In genomic region chr4:33249716-33250230, GRCm38 (mm10) we compare ENCODE assay signal across 15 mouse cellular contexts. TPM values are rescaled to one million over a fixed set of nuclear protein-coding genes. Genes with fewer than 3 reads are reported as not detected.
DNase-seq lines count a peak whose midpoint lies in the region; ATAC-seq lines count a peak whose summit lies in the region.
"Had no signal": no experiment of that assay in that cellular context is flagged by ENCODE, and none has a peak within 500 bp of the region (broad histone marks: within the 10 kb centered on the region; RNA-seq: fewer than 3 reads in every experiment).

No protein-coding gene starts in this region.

- peak overlapping the region; percentile 100 for H3K27ac ChIP-seq in forebrain, embryonic 10.5 days
- no peak overlapping the region for H3K27ac ChIP-seq in forebrain, embryonic 16.5 days (ENCODE audit: low read length)
- no peak overlapping the region for H3K27ac ChIP-seq in hindbrain, embryonic 11.5 days (ENCODE audit: low read depth, low read length)
- no peak overlapping the region for H3K27ac ChIP-seq in hindbrain, embryonic 16.5 days (ENCODE audit: low read depth, low read length)
- peak overlapping the region; percentile 99; the same call in 1 of the 2 replicates for H3K27ac ChIP-seq in hindbrain, embryonic 15.5 days (replicated peaks)

- DNase-seq in forebrain, embryonic 10.5 days (ENCODE audit: extremely low spot score, low spot score): no peak
- peak; percentile 15 for DNase-seq in hindbrain, embryonic 11.5 days (ENCODE audit: low spot score)
- DNase-seq in 3T3-L1 (ENCODE audit: low read depth, low spot score): peak; percentile 24
- no peak for DNase-seq in frontal cortex, postnatal 25 days (ENCODE audit: low spot score in 2 of 2)
- DNase-seq: cerebellum, adult 2 months; gastrocnemius, postnatal 14 days; layer of hippocampus, adult 9-11 months had no signal

- peaks cover 15% of the 10 kb centered on the region for H3K36me3 ChIP-seq in forebrain, embryonic 10.5 days (replicated peaks)
- H3K36me3 ChIP-seq in forebrain, embryonic 16.5 days (ENCODE audit: control insufficient read depth, insufficient read depth): peaks cover 10% of the 10 kb centered on the region; the same call in 1 of the 2 replicates
- 0 out of 2 replicates have a peak, but pooled peaks cover 5% of the 10 kb centered on the region for H3K36me3 ChIP-seq in hindbrain, embryonic 11.5 days (ENCODE audit: control insufficient read depth, insufficient read depth, low read length)
- peaks cover 2% of the 10 kb centered on the region; the same call in 1 of the 2 replicates for H3K36me3 ChIP-seq in hindbrain, embryonic 16.5 days (ENCODE audit: control insufficient read depth, insufficient read depth, low read length)
- peaks cover 12% of the 10 kb centered on the region for H3K36me3 ChIP-seq in hindbrain, embryonic 15.5 days

- H3K9ac ChIP-seq in forebrain, embryonic 16.5 days (replicated peaks; ENCODE audit: low read depth, low read length): no peak overlapping the region
- no peak overlapping the region for H3K9ac ChIP-seq in hindbrain, embryonic 11.5 days (ENCODE audit: low read depth, low read length)
- H3K9ac ChIP-seq in hindbrain, embryonic 16.5 days (ENCODE audit: low read depth, low read length): no peak overlapping the region
- H3K9ac ChIP-seq in hindbrain, embryonic 15.5 days: no peak overlapping the region
- H3K9ac ChIP-seq: neural tube, embryonic 12.5 days had no signal

- ATAC-seq in forebrain, embryonic 16.5 days: no peak
- ATAC-seq in hindbrain, embryonic 11.5 days (ENCODE audit: low FRiP score): no peak
- ATAC-seq in hindbrain, embryonic 16.5 days: no peak
- ATAC-seq in hindbrain, embryonic 15.5 days (ENCODE audit: low FRiP score, low read depth): no peak
- ATAC-seq in granulocyte monocyte progenitor cell, adult 5-6 weeks (replicated peaks; ENCODE audit: poor library complexity, severe bottlenecking): no peak

- H3K4me3 ChIP-seq in forebrain, embryonic 10.5 days: no peak overlapping the region
- H3K4me3 ChIP-seq in forebrain, embryonic 16.5 days (replicated peaks; ENCODE audit: low read length): no peak overlapping the region
- H3K4me3 ChIP-seq in hindbrain, embryonic 11.5 days (ENCODE audit: low read depth, low read length): no peak overlapping the region
- no peak overlapping the region for H3K4me3 ChIP-seq in hindbrain, embryonic 16.5 days (ENCODE audit: low read length)
- H3K4me3 ChIP-seq in hindbrain, embryonic 15.5 days: no peak overlapping the region
- H3K4me3 ChIP-seq: neural tube, embryonic 12.5 days had no signal

- no peaks in the 10 kb centered on the region for H3K9me3 ChIP-seq in forebrain, embryonic 10.5 days
- H3K9me3 ChIP-seq in forebrain, embryonic 16.5 days (ENCODE audit: control insufficient read depth, low read length): no peaks in the 10 kb centered on the region
- no peaks in the 10 kb centered on the region for H3K9me3 ChIP-seq in hindbrain, embryonic 11.5 days (ENCODE audit: control insufficient read depth, low read length)
- H3K9me3 ChIP-seq in hindbrain, embryonic 16.5 days (ENCODE audit: control insufficient read depth, low read length): no peaks in the 10 kb centered on the region
- H3K9me3 ChIP-seq in hindbrain, embryonic 15.5 days: no peaks in the 10 kb centered on the region
- H3K9me3 ChIP-seq: megakaryocyte, embryonic 14.5 days; neural tube, embryonic 12.5 days had no signal

- no peak overlapping the region for H3K4me2 ChIP-seq in forebrain, embryonic 16.5 days (ENCODE audit: low read length)
- H3K4me2 ChIP-seq in hindbrain, embryonic 11.5 days (replicated peaks; ENCODE audit: low read depth, low read length): no peak overlapping the region
- no peak overlapping the region for H3K4me2 ChIP-seq in hindbrain, embryonic 16.5 days (ENCODE audit: low read length)
- no peak overlapping the region for H3K4me2 ChIP-seq in hindbrain, embryonic 15.5 days

- peaks cover 29% of the 10 kb centered on the region for H3K4me1 ChIP-seq in forebrain, embryonic 10.5 days
- peaks cover 22% of the 10 kb centered on the region for H3K4me1 ChIP-seq in forebrain, embryonic 16.5 days (replicated peaks; ENCODE audit: control insufficient read depth, insufficient read depth, low read length)
- no peaks in the 10 kb centered on the region for H3K4me1 ChIP-seq in hindbrain, embryonic 11.5 days (replicated peaks; ENCODE audit: control insufficient read depth, insufficient read depth, low read length)
- peaks cover 14% of the 10 kb centered on the region for H3K4me1 ChIP-seq in hindbrain, embryonic 16.5 days (ENCODE audit: control insufficient read depth, insufficient read depth, low read depth, low read length)
- peaks cover 30% of the 10 kb centered on the region for H3K4me1 ChIP-seq in hindbrain, embryonic 15.5 days (replicated peaks)

- 83% methylated on average over 1 of the region's 1 CpGs for WGBS in forebrain, embryonic 10.5 days
- WGBS in forebrain, embryonic 16.5 days: 50% methylated on average over 1 of the region's 1 CpGs
- 50% methylated on average over 1 of the region's 1 CpGs for WGBS in hindbrain, embryonic 11.5 days
- 45% methylated on average over 1 of the region's 1 CpGs for WGBS in hindbrain, embryonic 16.5 days
- WGBS in hindbrain, embryonic 15.5 days: 42% methylated on average over 1 of the region's 1 CpGs

- H3K27me3 ChIP-seq in forebrain, embryonic 10.5 days (ENCODE audit: poor library complexity, severe bottlenecking): no peaks in the 10 kb centered on the region
- H3K27me3 ChIP-seq in forebrain, embryonic 16.5 days (replicated peaks; ENCODE audit: control insufficient read depth, insufficient read depth, low read length): no peaks in the 10 kb centered on the region
- no peaks in the 10 kb centered on the region for H3K27me3 ChIP-seq in hindbrain, embryonic 11.5 days (ENCODE audit: control insufficient read depth, insufficient read depth, low read length)
- H3K27me3 ChIP-seq in hindbrain, embryonic 16.5 days (replicated peaks; ENCODE audit: control insufficient read depth, insufficient read depth, low read length): no peaks in the 10 kb centered on the region
- H3K27me3 ChIP-seq in hindbrain, embryonic 15.5 days: no peaks in the 10 kb centered on the region
- H3K27me3 ChIP-seq: megakaryocyte, embryonic 14.5 days; neural tube, embryonic 12.5 days had no signal

RNA-seq across cellular contexts. Expression of gene Pnrc1, which starts 40.2 kb away (rescaled TPM):
- polyA plus RNA-seq in forebrain, embryonic 10.5 days (2016; fragmentation: Nextera tagmentation; extraction: Ambion mirVana): 51.6 and 56.2 TPM in 2 replicates
- 77.6 and 100 TPM in 2 replicates for polyA plus RNA-seq in forebrain, embryonic 16.5 days (2015; fragmentation: Nextera tagmentation; extraction: Ambion mirVana)
- polyA plus RNA-seq in hindbrain, embryonic 11.5 days (2014; fragmentation: Nextera tagmentation; extraction: Ambion mirVana): 84.3 and 89.4 TPM in 2 replicates
- 44.9 and 46.7 TPM in 2 replicates for polyA plus RNA-seq in hindbrain, embryonic 16.5 days (2015; fragmentation: Nextera tagmentation; extraction: Ambion mirVana)
- polyA plus RNA-seq in hindbrain, embryonic 15.5 days (2015; fragmentation: Nextera tagmentation; extraction: Ambion mirVana): 56.7 and 57.7 TPM in 2 replicates
- 48.2 and 55.2 TPM in 2 replicates for total RNA-seq in granulocyte monocyte progenitor cell, adult 5-6 weeks (2014; fragmentation: Nextera tagmentation)
- 66.8 and 116 TPM in 2 replicates for total RNA-seq in granulocyte monocyte progenitor cell, adult 5-6 weeks (2017)

RNA-seq across cellular contexts. Expression of gene Srsf12, which starts 41.0 kb away (rescaled TPM):
- 4.1 and 4.2 TPM in 2 replicates for polyA plus RNA-seq in forebrain, embryonic 10.5 days (2016; fragmentation: Nextera tagmentation; extraction: Ambion mirVana)
- polyA plus RNA-seq in forebrain, embryonic 16.5 days (2015; fragmentation: Nextera tagmentation; extraction: Ambion mirVana): 36.4 and 44.2 TPM in 2 replicates
- polyA plus RNA-seq in hindbrain, embryonic 11.5 days (2014; fragmentation: Nextera tagmentation; extraction: Ambion mirVana): 10.4 and 12.9 TPM in 2 replicates
- 74.5 and 79.2 TPM in 2 replicates for polyA plus RNA-seq in hindbrain, embryonic 16.5 days (2015; fragmentation: Nextera tagmentation; extraction: Ambion mirVana)
- 60.7 and 65.2 TPM in 2 replicates for polyA plus RNA-seq in hindbrain, embryonic 15.5 days (2015; fragmentation: Nextera tagmentation; extraction: Ambion mirVana)
- total RNA-seq in granulocyte monocyte progenitor cell, adult 5-6 weeks (2014; fragmentation: Nextera tagmentation): not detected in 2 replicates
- not detected in 2 replicates for total RNA-seq in granulocyte monocyte progenitor cell, adult 5-6 weeks (2017)
- total RNA-seq: gastrocnemius, postnatal 14 days; MEL had no signal
- polyA plus RNA-seq: C2C12 had no signal

Comparison
In these comparisons a context has a peak if more than half of its experiments do, and no peak if none do; other contexts are left out.
1. H3K27ac ChIP-seq: peak in forebrain, embryonic 10.5 days (single experiment) and hindbrain, embryonic 15.5 days (single experiment); none in forebrain, embryonic 16.5 days (single experiment), hindbrain, embryonic 11.5 days (single experiment) and hindbrain, embryonic 16.5 days (single experiment).
2. DNase-seq: peak in hindbrain, embryonic 11.5 days (single experiment) and 3T3-L1 (single experiment); none in forebrain, embryonic 10.5 days (single experiment) and frontal cortex, postnatal 25 days (0 of 2).